Mouse (Mus musculus): ENCODE data around the gene Khdc4.
A peak's percentile ranks its signal among the peaks of the same experiment; 100 is the strongest.
"Not testable (repeated sequence)": the region's sequence is repeated elsewhere in the genome, so short reads cannot be mapped to it uniquely, and the experiment has no call there.

Khdc4 gene

DNA sequence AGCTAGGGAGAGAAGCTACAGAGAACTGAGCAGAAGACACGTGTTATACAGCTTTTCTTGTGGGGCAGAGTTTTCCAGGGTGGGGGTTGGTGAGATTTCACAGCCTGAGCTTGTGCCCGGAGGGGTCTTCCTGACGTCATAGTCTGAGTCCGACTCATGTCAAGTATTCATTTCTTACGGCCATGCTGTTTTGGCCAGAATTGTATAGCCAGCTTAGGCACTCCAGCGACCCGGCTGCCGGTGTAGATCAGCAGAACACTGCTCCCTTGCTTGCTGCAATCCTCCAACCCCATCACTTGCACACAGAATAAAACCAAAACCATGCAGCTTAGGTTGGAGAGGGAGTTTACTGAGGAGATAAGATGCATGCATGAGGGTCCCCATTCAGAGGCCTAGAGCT lies 30.0 kb upstream of the Khdc4 start:
- no peak for DNase-seq (ENCODE audit: low spot score)

DNA sequence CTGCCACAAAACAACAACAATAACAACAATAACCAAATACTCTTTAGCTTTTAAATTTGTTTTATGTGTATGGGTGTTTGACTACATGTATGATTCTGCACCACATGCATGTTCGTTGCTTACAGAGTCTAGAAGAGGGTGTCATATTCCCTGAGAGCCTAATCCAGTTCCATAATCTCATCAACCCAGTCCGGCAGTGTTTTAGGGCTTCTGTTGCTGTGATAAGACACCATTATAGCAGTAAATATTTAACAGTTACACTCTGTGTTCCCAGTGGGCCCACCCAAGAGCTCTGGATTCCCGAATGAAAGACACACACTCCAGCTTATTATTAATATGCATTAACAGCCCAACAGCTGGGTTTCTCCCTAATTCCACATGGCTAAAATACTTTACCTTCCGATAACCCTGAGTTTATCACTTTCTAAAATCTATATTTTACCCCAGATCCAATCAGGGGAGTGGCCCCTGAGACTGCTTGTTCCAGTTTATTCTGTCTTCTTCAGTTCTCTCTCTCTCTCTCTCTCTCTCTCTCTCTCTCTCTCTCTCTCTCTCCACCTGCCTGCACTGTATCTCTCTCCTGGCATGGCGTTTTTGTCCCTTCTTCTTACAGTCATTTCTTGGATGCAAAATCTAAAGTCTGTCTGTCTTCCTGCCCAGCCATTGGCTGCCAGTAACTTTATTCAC lies 27.0 kb upstream of the Khdc4 start:
- DNase-seq (ENCODE audit: low spot score), result no peak

DNA sequence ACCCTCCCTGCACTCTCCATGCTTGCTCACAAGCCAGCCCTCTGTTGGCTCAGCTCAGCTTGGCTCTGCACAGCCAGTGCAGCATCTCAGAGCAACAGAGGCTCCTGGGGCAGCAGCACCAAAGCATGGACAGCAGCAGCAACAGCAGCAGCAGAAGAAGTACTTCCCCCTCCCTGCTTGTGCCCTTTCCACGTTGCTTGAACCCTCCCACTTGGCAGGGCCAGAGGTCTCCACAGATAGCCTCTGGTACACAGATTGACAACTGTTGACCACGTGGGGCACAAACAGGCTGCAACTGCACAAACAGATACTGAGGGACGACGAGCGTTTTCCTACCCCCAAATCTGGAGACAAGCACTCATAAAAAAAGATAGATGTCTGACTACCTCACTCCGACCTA lies 25.8 kb upstream of the Khdc4 start:
- peak; percentile 63 for DNase-seq (ENCODE audit: low spot score)

DNA sequence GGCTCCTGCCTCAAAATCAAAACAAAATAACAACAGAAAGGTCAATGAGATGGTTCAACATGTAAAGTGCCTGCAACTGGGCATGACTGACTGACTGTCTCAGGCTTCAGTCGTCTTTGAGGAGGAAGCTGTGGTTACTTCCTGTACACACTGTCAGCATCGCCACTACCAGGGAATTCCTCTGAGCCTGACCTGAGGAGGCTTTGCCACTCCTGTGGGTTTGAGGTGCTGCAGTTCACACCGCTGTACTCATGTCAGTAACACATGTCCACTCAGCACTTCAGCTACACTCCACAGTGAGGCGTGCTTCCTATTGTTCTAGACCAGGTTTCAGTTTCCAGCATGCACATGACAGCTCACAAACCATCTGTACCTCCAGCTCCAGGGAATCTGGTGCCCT lies 21.5 kb upstream of the Khdc4 start:
- no peak for DNase-seq (ENCODE audit: low spot score)

DNA sequence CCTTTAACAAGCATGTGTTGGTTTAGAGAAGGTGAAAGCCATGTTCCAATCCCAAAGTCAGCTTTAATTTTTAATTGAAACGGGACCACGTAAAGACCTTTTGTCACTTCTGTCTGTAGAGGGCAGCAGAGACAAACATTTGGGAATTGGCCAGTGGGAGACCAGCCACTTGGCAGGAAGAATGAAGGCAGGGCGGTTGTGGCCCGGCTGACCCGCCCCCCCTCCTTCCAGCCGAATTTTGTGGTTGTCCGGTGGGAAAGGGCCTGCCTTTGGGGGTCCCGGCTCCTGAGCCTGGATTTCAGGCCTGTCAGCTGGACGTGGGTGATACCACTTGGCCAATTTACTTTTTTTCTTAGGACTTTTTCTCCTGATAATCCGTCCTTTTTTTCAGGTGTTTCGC lies 8.2 kb upstream of the Khdc4 start:
- DNase-seq (ENCODE audit: low spot score), result peak; percentile 94

DNA sequence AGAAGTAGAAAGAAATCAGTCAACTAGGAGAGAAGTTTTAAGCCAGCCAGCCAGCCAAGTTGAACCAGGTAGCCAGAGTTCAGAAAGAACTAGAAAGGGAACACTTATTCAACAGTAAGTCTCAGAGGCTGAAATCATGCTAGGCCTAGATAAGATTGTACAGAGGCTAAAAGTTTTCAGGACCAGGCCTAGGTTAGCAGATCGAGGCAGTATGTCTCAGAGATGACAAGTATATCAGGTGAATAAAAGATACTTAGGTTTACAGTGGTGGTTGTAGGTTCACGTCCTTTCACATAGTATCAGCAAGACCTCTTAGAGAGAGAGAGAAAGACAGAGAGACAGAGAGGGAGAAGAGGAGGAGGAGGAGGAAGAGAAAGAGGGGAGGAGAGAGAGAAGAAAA lies 1.8 kb upstream of the Khdc4 start:
- no peak for DNase-seq (ENCODE audit: low spot score)

DNA sequence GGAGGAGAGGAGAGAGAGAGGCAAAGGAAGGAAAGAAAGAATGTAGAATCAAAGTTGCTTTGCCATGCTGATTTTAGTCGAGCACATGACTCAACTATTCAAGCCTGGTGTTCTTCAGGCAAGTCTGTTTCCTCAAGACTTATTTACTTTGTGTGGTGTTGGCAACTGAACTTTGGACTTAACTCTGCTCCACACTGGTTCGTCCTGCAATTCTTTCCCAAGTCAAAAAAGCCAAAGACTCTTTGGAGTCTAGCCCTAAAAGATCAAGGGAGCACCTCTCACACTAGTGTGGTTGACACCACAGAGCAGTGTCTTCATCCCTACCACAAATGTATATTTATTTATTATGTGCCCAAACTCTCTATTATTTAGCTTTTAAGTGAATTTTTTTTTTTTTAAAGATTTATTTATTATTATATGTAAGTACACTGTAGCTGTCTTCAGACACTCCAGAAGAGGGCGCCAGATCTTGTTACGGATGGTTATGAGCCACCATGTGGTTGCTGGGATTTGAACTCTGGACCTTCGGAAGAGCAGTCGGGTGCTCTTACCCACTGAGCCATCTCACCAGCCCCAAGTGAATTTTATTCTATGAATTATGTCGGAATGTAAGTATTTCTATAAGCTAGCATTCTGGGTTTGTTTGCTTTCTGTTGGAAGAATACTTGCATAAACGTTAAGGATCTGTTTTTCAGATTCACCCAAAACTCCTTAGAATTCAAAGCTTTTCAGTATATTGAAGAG lies 1.2 kb upstream of the Khdc4 start:
- no peak for DNase-seq (ENCODE audit: low spot score)

DNA sequence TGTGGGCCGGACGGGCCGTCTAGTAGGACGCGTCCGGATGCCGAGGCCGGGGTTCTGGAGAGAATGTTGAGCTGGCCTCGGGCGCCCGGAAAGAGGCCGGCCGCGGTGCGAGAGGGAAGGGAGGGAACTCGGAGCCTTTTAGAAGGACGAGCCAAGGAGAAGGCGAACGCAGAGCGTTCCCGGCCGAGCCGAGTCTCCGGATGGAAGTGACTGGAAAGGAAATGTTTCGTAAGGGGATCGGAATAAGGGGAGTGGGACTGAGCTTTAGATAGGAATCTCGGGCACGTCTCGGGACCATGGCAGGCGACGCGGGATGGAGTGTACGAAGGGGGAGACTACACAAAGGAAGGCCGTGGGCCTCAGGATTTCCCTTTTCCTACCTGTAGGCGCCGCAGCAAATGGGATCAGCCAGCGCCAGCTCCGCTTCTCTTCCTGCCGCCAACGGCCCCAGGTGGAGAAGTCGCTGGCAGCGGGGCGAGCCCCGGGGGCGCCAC lies 402 bp downstream of the Khdc4 start:
- peak; percentile 83 for DNase-seq (ENCODE audit: low spot score)

DNA sequence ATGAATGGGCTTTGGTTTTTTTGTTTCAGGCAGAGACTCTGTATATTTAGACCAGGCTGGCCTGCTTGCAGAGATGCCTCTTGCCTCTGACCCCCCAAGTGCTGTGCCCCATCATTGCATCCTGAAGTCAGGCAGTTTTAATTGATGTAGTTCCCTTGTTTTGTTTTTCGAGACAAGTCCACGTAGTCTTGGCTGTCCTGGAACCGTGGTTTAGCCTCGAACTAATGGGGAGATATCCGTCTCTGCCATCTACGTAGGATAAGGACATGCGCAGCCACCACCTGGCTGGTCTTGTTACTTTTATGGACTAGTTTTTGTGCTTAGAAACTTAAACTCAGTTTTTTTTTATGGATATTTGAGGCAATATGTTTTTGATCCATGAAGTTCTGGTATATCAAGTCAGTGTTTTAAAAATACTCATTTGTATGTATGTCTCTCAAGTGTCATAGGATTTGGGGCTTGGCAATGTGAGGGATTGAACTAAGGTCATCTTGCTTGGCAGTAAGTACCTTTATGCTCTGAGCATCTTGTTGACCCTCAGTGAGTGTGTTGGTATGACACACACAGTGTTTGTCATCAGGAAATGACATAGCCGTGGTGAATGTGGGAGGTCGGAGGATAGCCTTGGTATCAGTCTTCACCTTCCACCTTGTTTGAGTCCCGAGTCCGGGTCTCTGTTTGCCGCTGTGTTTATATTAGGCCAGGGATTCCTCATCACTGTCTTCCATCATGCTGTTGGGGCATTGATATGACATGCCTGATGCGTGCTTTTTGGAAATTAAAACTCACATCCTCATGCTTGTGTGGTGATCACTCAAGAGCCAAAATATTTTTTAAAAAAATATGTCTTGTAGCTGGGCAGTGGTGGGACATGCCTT lies 1.4 kb downstream of the Khdc4 start:
- peak; percentile 15 for DNase-seq (ENCODE audit: low spot score)

DNA sequence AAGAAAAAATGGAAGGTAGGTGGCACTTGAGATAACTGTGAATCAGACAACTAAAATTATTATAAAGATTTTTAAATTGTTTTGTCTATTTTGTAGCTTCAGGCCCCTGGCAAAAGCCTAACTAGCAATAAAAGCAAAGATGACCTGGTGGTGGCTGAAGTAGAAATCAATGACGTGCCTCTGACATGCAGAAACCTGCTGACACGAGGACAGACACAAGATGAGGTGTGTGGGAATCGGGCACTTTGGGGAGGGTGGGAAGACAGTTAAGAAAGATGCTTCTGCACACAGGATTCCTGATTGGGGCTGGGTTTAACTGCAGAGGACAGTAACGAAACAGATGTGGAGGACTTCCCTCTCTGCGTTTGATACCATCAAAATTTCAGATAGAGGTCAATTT lies 3.5 kb downstream of the Khdc4 start:
- no peak for DNase-seq (ENCODE audit: low spot score)

DNA sequence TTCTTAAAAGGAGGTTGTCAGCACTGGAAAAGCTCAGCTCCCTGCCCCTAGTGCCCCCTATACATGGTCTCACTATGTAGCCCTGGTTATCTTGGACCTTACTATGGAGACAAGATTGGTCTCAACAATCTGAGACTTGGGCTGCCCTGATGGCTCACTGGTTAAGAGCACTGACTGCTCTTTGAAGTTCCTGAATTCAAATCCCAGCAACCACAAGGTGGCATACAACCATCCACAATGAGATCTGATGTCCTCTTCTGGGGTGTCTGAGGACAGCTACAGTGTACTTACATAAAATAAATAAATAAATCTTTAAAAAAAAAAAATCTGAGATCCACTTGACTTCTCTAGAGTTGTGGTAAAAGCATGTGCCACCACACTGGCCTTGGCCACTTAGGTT lies 9.9 kb downstream of the Khdc4 start:
- no peak for DNase-seq (ENCODE audit: low spot score)

DNA sequence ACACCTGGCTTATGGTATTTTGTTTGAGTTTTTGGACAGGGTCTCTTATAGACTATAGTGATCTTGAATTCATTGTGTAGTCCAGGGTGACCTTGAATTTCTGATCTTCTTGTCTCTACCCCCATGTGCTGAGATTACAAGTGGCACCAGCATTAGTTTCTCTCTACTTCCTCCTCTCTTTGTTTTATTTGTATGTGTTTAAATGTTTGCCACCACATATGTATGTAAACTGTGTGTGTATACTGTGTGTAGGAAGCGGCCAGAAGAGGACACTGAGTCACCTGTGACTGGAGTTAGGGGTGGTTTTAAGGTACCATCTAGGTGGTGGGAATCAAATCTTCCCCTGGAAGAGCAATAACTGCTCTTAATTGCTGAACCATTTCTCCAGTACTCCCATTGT lies 12.4 kb downstream of the Khdc4 start:
- no peak for DNase-seq (ENCODE audit: low spot score)

DNA sequence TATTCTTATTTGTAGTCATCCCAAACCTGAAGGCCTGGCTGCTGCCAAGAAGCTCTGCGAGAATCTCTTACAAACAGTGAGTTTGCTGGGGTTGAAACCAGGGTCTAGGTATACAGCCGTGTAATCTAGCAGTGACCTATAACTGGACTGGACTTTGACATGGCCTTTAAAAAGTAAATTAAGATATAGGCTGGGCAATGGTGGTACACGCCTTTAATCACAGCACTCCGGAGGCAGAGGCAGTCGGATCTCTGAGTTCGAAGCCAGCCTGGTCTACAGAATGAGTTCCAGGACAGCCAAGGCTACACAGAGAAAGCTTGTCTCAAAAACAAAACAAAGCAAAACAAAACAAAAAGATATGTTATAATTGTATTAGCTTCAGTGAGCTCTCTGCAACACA lies 13.2 kb downstream of the Khdc4 start:
- DNase-seq (ENCODE audit: low spot score), result no peak

DNA sequence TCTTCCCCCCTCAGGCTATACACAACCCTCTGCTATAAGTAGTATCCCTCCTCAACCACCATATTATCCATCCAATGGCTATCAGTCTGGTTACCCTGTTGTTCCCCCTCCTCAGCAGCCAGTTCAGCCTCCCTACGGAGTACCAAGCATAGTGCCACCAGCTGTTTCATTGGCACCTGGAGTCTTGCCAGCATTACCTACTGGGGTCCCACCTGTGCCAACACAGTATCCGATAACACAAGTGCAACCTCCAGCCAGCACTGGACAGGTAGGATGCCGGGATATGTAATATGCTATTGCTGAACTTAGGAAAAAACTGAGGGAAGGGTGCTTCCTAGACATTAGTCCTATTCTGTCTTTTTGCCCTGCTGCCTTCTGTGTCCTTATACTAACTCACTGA lies 14.6 kb downstream of the Khdc4 start:
- DNase-seq (ENCODE audit: low spot score), result no peak

DNA sequence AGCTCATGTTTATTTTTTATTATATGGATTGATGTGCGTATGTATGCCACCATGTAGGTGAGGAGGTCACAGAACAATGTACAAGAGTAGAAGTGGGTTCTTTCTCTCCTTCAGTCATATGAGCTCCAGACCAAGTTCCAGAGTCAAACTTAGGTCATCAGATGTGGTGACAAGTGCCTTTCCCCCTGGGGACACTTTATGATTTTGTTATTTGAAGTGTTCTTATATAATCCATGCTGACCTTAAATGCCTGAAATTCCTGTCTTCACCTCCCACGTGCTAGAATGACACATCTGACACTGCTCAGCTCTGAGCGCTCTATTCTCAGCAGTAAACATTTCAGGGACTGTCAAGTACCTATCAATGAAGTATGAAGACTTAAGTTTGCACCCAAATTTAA lies 15.6 kb downstream of the Khdc4 start:
- no peak for DNase-seq (ENCODE audit: low spot score)

DNA sequence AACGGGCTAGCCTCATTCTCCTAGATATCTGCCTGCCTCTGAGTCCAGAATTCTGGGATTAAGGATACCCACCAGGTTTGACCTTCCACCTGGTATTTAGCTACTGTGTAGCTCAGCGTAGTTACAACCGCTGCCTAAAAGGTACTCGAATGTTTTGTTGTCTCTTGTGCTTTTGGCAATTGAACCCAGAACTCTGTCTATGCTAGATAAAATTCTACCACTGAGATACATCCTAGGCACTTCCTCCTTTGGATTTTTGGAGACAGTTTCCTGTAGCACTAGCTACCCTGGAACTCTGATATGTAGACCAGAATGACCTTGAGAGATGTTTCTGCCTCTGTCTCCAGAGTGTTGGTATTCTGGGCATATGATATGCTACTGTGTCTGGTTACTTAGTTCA lies 28.1 kb downstream of the Khdc4 start:
- DNase-seq (ENCODE audit: low spot score), result no peak

DNA sequence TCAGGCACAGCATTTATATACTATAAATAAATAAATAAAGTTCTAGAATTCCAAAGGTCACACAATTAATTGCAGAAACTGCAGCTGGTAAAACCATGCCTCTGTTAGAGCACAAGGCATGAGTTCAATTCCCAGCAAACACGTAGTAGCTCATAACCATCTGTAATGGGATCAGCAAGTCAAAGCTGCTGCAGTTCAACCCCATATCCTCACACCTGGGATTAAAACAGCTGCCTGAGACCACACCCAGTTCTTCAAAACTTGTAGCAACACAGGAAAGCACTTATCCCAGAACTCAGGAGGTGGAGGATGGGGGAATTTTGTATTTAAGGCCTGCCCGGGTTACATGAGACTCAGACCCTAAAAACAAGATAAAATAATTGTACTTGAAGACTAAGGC lies 29.1 kb downstream of the Khdc4 start:
- DNase-seq (ENCODE audit: low spot score), result no peak

DNA sequence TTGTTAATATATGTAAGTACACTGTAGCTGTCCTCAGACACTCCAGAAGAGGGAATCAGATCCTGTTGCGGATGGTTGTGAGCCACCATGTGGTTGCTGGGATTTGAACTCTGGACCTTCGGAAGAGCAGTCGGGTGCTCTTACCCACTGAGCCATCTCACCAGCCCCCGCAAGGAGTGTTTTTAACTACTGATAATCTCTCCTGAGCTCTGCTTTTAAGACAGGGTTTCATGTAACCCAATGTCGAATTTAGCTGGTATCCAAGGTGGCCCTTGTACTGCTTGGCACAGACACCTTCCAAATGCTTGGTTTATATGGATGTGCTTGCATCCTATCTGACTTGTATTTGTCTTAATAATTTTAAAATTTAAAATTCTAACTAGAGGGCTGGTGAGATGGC lies 30.1 kb downstream of the Khdc4 start:
- DNase-seq (ENCODE audit: low spot score), result not testable (repeated sequence)

DNA sequence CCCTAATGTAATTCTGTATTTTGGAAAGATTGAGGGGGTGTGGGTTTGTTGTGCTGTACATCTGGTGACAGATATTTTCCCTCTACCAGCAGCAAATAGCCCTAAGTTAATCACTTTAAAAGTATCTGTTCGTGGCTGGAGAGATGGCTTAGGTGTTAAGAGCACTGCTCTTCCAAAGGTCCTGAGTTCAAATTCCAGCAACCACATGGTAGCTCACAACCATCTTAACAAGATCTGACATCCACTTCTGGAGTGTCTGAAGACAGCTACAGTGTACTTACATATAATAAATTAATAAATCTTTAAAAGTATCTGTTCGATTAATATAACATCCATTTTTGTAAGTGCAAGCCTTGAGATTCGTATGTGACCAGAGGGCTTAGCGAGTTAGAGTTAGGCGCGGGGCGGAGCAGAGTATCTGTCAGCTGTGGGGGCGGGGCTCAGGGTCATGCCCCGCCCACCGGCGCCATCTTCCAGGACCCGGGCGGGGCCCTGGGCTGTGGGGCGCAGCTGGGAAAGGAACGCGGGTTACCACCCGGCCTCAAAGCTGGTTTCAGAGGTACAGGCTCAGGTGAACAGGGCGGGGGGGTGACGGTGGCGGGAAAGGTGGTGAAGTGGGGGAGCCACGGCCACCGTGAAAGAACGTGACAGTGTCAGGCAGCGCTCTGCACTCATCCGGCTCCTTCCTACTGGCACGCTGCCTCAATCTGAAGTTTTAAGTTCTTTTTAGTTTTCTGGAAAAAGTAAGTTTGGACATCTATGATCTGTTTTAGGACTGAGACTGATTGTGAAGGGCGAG lies 31.0 kb downstream of the Khdc4 start, which contains the start of gene Rit1:
Gene Rit1 (plus strand): TSS at position 440 of the 799 bp plus-strand sequence.
- DNase-seq (ENCODE audit: low spot score), result peak; percentile 84

DNA sequence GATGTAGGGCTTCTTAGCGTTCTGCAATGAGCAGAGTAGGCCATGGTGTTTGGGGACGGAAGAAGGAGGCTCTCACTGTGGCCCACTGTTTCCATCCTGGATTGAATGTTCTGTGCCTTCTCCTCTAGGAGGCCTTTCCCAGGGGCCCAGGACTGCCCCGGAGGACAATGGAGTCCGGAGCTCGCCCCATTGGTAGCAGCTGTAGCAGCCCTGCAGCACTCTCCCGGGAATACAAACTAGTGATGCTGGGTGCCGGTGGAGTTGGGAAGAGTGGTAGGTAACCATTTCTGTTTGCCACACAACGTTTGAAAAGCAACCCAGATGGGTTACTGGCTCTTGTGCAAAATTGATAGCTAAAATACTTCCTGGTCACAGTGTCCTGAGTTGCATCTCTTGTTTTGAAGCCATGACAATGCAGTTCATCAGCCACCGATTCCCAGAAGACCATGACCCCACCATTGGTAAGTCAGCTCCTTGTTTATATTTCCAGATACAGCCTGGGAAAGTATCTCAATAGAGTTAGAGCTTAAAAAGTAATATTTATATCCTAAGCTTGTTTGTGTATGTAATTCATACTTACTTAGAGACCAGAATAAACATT lies 31.7 kb downstream of the Khdc4 start:
- DNase-seq (ENCODE audit: low spot score), result peak; percentile 55

DNA sequence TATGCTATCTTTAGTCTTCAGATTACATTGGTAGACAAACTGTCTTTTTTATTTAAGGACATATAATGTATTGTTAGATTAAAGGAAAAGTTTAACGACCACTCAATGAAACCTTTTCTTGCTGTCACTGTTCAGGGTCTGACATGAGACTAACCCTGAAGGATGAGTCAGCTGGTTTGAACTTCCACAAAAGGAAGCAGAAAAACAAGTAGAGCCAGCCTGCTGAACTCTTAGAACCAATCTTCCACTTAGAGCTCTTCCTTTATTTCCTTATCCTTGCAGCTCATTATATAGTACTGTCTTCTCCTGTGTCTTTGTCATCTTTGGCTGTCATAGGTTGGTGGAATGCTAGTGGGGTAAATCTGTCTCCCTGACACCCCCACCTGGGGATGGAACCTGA lies 32.2 kb downstream of the Khdc4 start:
- no peak for DNase-seq (ENCODE audit: low spot score)
